Mouse (Mus musculus): ENCODE measurements at regions not wholly inside any gene's neighbourhood (a gene's known extent, or its start where the extent isn't known, plus 50 kb on each side); places are given as distances from the start of the nearest gene placed in this dataset.

- Histone ChIP-seq H3K27me3 (ENCODE audit: insufficient read depth, low read length) (no peaks in the 10 kb centered on the region), H3K4me3 (ENCODE audit: low read length) (no peak overlapping the region), H3K4me1 (ENCODE audit: insufficient read depth, low read length) (no peaks in the 10 kb centered on the region), H3K9me3 (ENCODE audit: low read length) (no peaks in the 10 kb centered on the region), H3K36me3 (ENCODE audit: insufficient read depth, low read length) (no peaks in the 10 kb centered on the region), H3K27ac (no peak overlapping the region), H3K9ac (replicated peaks; ENCODE audit: low read length) (no peak overlapping the region), H3K4me2 (ENCODE audit: low read depth, low read length) (no peak overlapping the region)
- TF ChIP-seq CTCF (IDR thresholded peaks at IDR 0.05; ENCODE audit: low read depth), result no peak
- no peak for DNase-seq (ENCODE audit: low spot score)
- 42% methylated on average over 2 of the region's 2 CpGs for WGBS
- ATAC-seq, result no peak
Measured at GRCm38 (mm10) chrX:142623882-142624281, 57.3 kb upstream of the Tmem164 start.

Data from hindbrain, postnatal 0 days (tissue).